Mouse (Mus musculus): ENCODE measurements around the gene Cacna1g.

Cacna1g gene

DNA sequence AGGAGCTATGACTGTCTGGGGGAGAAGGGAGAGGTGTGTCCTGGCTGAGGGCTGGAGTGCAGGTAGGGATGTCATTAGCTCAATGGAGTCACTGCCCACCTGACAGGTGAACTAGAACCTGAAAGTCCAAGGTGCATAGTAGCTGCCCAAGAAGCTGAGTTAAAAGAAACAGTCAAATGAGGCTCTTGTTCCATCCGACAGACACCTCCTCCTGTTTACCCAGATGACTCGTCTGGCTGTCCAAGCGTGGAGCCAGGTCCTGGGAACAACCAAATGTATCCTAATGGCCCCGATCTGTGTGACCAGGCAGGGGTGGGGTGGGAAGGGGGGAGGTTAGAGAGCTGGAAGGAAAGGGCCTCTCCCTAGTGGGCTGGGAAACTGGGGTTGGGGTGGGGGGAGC lies 28.7 kb downstream of the Cacna1g start:
- no peak for DNase-seq (ENCODE audit: low spot score)

- no peak for DNase-seq (ENCODE audit: low spot score)
These were observed 29.2 kb downstream of the Cacna1g start for GRCm38 (mm10) chr11:94444829-94445228.

GRCm38 (mm10) chr11:94441752-94442151 lies 32.2 kb downstream of the Cacna1g start:
- DNase-seq (ENCODE audit: low spot score) = no peak

GRCm38 (mm10) chr11:94441122-94441521 lies 32.9 kb downstream of the Cacna1g start:
- no peak for DNase-seq (ENCODE audit: low spot score)

DNA sequence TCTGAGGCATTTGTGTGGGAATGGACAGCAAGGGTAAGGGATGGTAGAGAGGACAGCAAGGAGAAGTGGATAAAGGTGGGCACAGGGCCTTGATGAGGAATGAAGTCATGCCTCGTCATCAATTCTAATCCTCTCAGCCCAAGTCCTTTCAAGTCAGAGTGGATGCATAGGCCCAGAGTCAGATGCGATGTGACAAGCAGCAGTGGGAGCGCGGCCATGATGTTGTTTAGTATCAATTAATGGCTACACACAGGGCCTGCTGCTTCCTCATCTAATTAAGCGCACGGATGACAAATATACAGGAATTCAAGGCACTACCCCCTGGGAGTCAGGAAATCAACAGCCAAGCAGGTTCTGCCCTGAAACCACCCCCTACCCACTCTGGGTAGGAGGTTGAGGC lies 33.6 kb downstream of the Cacna1g start:
- peak; percentile 24 for DNase-seq (ENCODE audit: low spot score)

GRCm38 (mm10) chr11:94429011-94429651 lies 44.9 kb downstream of the Cacna1g start:
- peak; percentile 74 for DNase-seq (ENCODE audit: low spot score)

- DNase-seq (ENCODE audit: low spot score) = peak; percentile 88
These were observed 45.7 kb downstream of the Cacna1g start for GRCm38 (mm10) chr11:94428091-94428835.

- DNase-seq (ENCODE audit: low spot score) = no peak
These were observed 48.3 kb downstream of the Cacna1g start for GRCm38 (mm10) chr11:94425656-94426055.

DNA sequence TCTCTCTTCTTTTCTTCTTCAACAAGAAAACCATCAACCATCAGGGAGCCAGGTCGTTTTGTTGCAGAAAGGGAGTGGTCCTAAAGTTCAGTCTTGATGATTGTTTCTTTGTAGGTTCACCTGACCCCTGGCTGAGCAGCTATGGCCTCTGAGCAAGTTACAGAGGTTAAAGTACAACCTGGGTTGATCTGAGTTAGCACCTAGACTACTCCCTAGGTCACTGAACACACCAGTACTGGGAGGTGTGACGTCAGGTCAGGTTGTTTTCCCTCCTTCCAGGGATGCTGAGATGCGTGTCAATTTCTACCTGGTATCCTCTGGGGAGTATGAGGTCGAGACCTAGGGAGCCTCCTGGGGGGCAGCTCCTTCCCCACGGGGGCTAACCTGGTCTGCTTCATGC lies 48.8 kb downstream of the Cacna1g start:
- DNase-seq (ENCODE audit: low spot score) = no peak

GRCm38 (mm10) chr11:94424380-94424779 lies 49.6 kb downstream of the Cacna1g start:
- no peak for DNase-seq (ENCODE audit: low spot score)

DNA sequence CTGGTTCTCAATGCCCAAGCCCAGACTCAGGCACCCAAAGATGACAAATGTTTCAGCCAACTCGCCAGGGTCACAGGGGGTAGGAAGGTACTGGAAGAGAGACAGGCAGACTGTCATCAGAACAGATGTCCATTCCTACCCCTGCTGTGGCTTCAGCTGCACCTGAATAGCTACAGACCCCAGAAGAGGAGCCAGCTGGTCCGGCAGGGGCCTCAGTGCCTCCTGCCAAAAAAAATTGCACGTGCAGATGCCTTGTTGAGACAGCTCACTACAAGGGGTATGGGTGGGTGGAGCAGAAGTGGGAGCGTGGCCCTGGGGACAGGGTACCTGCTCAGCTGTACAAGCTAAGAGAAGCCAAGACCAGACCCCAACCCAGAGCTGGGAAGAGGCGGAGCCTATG lies 50.1 kb downstream of the Cacna1g start:
- no peak for DNase-seq (ENCODE audit: low spot score)

- DNase-seq (ENCODE audit: low spot score) = no peak
These were observed 53.0 kb downstream of the Cacna1g start for GRCm38 (mm10) chr11:94420991-94421390.

GRCm38 (mm10) chr11:94420325-94420724 lies 53.7 kb downstream of the Cacna1g start:
- DNase-seq (ENCODE audit: low spot score) = peak; percentile 54

DNA sequence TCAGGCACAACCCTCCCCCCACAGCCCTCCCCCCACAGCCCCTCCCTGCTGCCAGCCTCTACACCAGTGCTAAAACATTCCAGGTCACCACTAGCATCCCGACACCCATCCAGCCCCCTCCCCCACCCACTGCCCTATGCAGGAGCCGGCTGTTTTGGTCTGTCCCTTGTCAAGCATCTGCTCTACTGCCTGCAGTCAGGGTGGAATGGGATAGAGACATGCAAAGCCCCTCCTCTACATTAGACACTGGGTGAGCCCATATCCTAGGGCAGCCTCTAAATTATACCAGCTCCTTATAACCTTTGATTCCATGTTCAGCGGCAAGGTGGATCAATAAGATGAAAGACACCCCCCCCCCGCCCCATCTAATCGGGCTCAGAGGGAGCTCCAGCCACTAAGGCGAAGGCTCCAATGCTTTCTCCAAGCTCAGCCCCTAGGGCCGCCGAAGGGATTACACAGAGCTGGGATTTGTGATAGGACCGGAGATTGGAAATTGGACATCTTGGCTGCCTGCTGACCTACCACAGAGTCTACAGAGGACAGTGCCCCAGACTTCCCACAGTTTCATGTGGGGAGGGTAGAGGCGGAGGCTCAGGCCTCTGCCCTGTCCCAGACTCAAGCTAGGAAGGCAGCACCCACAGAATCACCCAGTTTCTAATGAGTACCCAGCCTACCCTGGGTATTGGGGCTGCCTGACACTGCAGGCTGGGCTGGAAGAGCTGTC lies 54.8 kb downstream of the Cacna1g start:
- DNase-seq (ENCODE audit: low spot score) = no peak

GRCm38 (mm10) chr11:94414042-94414441 lies 60.0 kb downstream of the Cacna1g start:
- DNase-seq (ENCODE audit: low spot score) = no peak

- DNase-seq (ENCODE audit: low spot score) = no peak
These were observed 60.5 kb downstream of the Cacna1g start for GRCm38 (mm10) chr11:94413516-94413915.

GRCm38 (mm10) chr11:94412998-94413469 lies 61.0 kb downstream of the Cacna1g start:
- no peak for DNase-seq (ENCODE audit: low spot score)

DNA sequence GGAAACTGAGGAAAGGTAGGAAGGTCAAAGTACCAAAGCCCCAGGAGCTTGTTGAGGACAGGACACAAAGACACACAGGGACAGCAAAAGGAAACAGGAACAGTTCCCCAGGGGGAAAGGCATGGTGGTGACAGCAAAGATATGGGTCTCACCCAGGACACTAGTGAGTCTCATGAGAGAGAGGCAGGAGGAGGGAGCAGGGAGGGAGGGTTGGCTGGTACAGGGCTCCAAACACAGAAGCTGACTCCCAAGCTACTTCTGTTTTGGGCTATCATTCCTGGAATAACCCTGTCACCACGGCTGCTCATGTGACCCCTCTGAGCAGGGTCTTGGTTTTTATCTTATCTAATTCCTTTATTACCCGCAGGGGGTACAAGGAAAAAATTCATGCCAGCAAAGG lies 61.4 kb downstream of the Cacna1g start:
- no peak for DNase-seq (ENCODE audit: low spot score)

DNA sequence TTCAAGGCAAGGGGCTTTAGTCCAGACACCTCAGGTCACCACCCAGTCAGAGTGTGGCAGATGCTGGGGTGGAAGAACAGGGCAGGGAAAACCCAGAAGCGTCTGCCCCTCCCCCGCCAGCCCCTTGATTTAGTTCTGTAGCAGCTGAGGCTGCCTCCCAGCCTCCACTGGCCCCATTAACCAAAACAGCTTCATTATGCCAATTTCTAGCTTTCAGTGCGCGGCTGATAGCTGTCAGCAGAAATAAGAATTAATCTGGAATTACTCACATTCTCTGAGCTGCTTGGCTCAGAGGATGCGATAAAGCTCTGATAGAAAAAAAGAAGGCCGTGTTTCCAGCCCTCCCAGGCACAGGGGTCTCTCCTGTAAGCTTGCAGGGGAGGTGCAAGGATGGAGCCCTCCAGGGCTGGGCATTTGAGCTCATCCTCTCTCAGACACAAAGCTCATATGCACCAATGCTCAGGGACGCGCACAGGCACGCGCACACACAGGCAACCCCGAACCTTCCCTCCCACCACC lies 66.1 kb downstream of the Cacna1g start:
- DNase-seq (ENCODE audit: low spot score) = peak; percentile 26

GRCm38 (mm10) chr11:94405348-94405747 lies 68.7 kb downstream of the Cacna1g start:
- DNase-seq (ENCODE audit: low spot score) = no peak

GRCm38 (mm10) chr11:94404641-94405260 lies 69.2 kb downstream of the Cacna1g start:
- peak; percentile 79 for DNase-seq (ENCODE audit: low spot score)

DNA sequence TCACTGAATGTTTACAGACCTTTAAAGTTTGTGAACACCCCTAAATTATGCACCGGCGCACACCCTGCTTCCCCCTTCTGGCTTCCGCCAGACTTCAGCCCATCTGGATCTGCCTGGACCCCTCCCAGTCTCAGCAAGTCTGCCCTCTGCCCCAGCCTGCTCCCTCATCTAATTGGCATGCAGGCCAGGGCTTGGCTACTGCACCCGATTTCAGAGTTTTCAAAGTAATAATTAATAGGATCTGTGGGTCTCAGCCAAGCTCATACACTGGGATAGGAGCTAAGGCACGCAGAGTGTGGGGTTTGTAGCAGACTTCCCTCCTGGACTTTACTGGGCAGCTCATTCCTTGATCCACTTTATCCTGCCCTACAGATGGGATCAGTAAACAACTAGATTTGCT lies 69.8 kb downstream of the Cacna1g start:
- DNase-seq (ENCODE audit: low spot score) = no peak

Data from MN1 (cell line).